Mouse (Mus musculus) E14TG2a.4 (cell line): ENCODE data around the gene Nod1.

Experiments used
- CTCF ChIP-seq: conservative IDR thresholded peaks from 2 replicates; pipeline ENCODE4 v1.5.1; 2014; ENCODE audit warnings: low read length
- NANOG ChIP-seq: IDR thresholded peaks from 2 replicates; pipeline ENCODE4 v1.6.1; 2014; ENCODE audit warnings: borderline replicate concordance, low read length, mixed read lengths

DNA sequence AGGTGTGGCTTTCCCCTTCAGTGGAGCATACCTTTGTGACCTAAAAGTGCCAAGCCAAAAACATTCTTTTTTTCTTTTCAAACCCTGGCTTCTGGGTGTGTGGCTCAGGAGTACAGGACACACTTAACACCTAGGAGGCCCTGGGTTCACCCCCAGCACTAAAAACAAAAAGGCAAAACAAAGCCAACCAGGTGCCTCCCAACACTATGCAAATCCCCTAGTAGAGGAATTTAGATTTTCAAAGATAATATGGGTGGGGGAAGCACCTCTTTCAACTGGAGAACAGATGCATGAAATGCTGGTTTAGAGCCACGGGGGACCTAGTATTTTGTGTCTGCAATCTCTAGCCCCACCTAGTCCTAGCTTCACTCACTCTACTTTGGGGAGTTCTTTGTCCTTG is 7.7 kb downstream of the Nod1 start:
- TF ChIP-seq CTCF: no peak
- no peak for TF ChIP-seq NANOG
